Mouse (Mus musculus) cerebellum, adult (tissue): ENCODE data around the gene Tlnrd1.

Source experiments
- ATAC-seq: cut with Nextera tagmentation; 2 replicates; pipeline ENCODE4 v1.9.2; 2017; ENCODE audit warnings: mild to moderate bottlenecking, moderate library complexity, mixed read lengths; ENCODE audit not compliant: insufficient number of reproducible peaks, low FRiP score, low TSS enrichment

The Tlnrd1 gene

DNA sequence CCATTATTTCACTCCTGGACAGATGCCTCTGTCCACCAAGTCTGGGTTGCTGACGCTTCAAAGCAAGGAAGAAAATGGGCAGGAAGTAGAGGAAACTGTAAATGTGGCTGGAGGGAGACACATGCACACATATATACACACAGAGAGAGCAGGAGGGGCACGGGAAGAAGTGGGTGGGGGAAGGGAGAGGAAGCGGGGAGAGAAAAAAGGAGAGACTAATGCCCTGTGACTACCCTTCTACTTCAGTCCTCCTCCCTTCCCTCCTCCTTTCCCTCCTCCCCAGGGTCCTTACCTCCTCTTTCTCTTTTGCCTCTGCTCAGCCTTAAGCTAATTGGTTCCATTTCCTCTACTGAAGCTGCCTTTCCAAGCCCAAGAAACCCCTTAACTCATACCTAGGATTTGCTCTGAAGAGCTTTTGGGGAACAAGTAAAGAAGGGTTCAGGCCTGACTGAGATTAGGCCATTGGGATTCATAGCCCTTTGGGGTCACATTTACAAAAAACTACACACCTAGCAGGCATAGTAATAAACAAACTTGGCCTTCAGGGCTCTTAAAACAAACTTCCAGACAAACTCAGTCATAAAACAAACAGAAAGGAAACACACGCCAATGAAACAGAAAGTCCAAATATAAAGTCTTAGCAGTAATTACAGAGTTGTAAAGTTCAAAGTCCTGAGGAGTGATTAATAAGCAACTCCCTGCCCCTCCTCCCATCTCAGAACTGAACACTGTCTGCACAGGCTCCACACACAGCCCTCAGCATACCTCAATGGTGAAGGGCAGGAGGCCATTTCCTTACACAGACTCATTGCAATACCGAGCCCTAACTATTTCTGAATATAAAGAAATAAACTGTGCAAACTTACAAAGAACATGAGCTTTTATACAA lies 36.7 kb downstream of the Tlnrd1 start:
- ATAC-seq = no peak

DNA sequence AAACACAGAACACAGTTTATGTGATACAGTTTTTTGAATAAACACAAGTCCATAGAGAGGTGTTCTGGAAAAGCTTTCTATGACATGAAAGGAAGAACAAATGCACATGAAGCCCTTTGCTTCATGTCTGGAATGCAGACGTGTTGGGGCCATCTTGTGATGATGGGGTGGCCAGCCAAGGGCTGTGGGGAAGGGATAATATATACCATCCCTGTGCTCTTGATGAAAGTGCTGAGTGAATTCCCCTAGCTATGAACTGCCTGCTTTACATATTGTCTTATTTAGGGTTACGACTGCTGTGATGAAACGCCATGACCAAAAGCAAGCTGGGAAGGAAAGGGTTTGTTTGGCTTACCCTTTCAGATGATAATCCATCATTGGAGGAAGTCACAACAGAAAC lies 39.3 kb downstream of the Tlnrd1 start:
- no peak for ATAC-seq

DNA sequence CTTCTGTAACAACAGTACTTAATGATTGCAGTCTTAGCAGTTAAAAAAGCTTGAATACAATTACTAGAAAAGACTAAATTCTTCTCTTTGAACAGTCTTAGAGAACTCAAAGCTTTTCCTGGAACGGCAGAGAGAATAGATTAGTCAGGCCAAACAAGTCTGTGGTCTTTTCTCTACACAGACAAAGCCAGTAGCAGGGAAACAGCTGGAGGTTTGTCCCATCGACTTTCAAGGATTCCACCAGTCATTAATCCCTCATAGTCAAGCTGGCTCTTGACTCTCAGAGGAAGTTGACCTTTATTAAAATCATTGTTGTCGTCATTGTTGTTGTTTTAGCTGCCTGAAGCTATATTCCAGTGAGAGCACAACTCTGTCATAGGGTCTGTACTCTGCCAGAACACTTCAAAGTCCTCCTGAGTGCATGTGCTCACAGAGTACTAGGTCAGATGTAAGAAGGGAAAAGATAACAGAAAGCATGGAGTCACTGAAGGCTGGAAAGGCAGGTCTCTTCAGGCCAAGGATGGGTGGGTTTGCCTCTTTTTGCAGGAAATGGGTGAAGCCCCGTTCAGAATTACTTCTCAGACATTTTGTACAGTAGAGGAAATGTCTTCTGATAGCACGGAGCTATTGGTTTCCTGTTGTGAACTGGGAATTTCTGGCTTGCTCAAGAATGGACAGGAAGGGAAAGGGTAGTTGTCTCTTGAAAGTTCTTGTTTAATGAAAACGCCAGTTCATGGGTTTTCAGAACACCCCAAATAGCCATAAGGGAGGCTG lies 41.4 kb downstream of the Tlnrd1 start:
- ATAC-seq = no peak

DNA sequence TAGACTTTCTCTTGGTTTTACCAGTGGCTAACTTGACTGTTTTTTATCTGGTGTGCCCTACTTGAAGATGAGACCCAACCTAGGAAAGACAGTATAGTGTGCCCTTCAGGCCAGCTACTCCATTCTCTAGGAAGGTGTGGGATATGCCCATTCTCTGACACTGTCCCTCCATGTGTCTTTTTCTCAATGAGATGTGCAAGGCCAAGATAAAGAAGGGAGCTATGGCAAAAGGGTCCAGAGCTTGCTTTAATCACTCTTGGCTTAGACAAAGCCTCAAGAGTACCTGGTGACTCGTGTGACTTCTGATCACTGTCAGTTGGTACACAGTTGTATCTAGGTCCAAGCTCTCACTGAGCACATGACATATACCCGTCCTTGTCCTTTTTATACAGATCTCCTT lies 44.0 kb downstream of the Tlnrd1 start:
- ATAC-seq = no peak

DNA sequence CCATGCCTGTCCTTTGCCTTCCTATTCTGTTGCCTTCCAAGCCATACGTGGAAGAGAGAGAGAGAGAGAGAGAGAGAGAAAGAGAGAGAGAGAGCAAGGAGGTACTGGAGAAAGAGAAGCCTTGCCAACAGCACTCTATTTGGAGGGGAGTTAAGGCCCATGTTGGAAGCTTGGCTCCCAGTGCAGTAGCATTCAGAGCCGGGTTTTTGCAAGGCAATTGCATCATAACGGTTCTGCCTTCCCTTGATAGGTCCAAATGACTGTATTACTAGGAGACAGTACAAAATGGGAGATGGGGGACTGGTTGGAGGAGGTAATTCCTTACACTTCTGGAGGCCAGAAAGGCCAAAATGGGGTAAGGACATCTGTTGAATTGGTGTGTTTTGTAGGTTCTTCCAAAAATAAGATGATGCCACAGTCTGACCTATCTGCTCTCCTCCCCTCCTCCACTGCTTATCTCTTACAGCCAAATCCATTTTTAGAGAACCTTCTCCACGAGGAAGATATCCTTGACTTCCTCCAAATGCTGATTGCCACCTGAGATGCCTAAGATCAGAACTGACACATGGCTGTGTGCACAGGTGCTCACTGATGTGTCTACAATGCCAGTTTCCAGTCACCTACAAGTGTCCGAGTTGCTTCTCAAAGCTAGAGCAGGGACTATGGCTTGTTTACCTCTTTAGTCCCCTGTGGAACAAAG lies 45.4 kb downstream of the Tlnrd1 start:
- no peak for ATAC-seq
